Mouse (Mus musculus): ENCODE results near the gene Cwh43. TPM values are rescaled to one million over a fixed set of nuclear protein-coding genes. Genes with fewer than 3 reads are reported as not detected.
A peak's percentile ranks its signal among the peaks of the same experiment; 100 is the strongest.
"Not testable (repeated sequence)": the region's sequence is repeated elsewhere in the genome, so short reads cannot be mapped to it uniquely, and the experiment has no call there.

The Cwh43 gene
- polyA plus RNA-seq, 1 experiment from 2014 or later, result 0.06 TPM

DNA sequence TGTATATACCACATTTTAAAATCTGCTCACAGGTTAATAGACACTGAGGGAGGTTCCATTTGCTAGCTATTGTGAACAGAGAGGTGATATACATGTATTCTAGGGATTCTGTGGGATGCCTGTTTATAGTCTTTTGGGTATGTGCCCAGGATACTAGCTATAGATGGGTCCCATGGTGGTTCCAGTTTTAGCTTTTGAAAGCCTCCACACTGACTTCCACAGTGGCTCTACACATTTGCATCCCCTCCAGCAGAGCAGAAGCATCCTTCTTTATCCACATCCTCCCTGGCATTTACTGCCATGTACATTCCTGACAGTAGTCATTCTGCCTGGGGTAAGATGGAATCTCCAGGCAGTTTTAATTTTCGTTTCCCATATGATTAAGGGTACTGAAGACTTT, 44.4 kb downstream of the Cwh43 start:
- no peak for ATAC-seq (replicated peaks)
- no peak overlapping the region for H3K27ac ChIP-seq (replicated peaks)
- no peaks in the 10 kb centered on the region for H3K4me1 ChIP-seq
- H3K9ac ChIP-seq (replicated peaks), result no peak overlapping the region
- H3K4me2 ChIP-seq (replicated peaks), result no peak overlapping the region
- WGBS, result 82% methylated on average over 1 of the region's 1 CpGs
- H3K36me3 ChIP-seq, result no peaks in the 10 kb centered on the region
- no peaks in the 10 kb centered on the region for H3K9me3 ChIP-seq
- H3K27me3 ChIP-seq, result no peaks in the 10 kb centered on the region
- no peak overlapping the region for H3K4me3 ChIP-seq

DNA sequence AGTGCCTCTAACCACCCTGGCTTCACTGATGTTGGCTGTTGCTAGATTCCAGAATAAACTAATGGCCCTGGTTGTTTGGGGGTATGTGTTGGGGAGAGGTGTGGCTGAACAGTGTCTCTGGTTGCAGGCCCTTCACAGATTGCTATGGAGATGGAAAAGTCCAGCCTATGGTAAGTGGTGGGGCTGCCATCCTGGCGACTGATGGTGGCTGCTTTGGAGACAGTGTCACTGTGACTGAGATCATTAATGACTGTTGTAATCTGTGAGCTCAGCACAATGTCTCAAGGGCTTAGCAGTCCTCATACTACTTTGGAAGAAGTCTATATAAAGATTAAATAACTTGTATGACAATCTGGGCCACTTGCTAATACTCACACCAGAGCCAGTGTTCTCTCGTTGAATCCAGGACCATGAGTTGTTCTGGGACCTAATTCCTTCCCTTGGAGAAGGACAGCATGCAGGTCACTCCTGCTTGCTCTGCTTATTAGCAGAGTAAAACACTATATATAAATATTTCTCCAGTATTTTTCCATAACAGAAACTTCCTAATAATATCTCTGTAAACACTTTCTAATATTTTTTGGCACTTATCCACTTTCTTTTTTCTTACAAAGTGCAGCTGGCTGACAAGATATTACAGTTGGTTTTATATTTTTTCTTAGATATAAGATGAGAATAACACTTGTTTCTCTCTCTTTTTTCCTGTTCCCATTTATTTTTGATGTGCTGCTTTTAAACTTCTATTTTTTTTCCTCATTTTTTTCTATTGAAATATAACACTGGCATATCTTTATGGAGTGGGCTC, 48.8 kb downstream of the Cwh43 start:
- ATAC-seq (replicated peaks), result no peak
- Histone ChIP-seq H3K4me3 (no peak overlapping the region), H3K4me1 (no peaks in the 10 kb centered on the region), H3K4me2 (replicated peaks) (no peak overlapping the region), H3K9me3 (no peaks in the 10 kb centered on the region), H3K27me3 (no peaks in the 10 kb centered on the region), H3K36me3 (no peaks in the 10 kb centered on the region), H3K27ac (replicated peaks) (no peak overlapping the region), H3K9ac (replicated peaks) (no peak overlapping the region)
- WGBS, result 80% methylated on average over 2 of the region's 2 CpGs

GRCm38 (mm10) chr5:73455307-73455687, 49.4 kb downstream of the Cwh43 start:
- no peak overlapping the region for H3K4me3 ChIP-seq
- no peaks in the 10 kb centered on the region for H3K9me3 ChIP-seq
- H3K9ac ChIP-seq (replicated peaks), result no peak overlapping the region
- no peak overlapping the region for H3K4me2 ChIP-seq (replicated peaks)
- no peaks in the 10 kb centered on the region for H3K36me3 ChIP-seq
- 91% methylated on average over 5 of the region's 5 CpGs for WGBS
- H3K27ac ChIP-seq (replicated peaks), result no peak overlapping the region
- H3K4me1 ChIP-seq, result no peaks in the 10 kb centered on the region
- H3K27me3 ChIP-seq, result no peaks in the 10 kb centered on the region
- no peak for ATAC-seq (replicated peaks)

GRCm38 (mm10) chr5:73468462-73469433, 62.9 kb downstream of the Cwh43 start:
- Histone ChIP-seq H3K27ac (replicated peaks) (no peak overlapping the region), H3K36me3 (no peaks in the 10 kb centered on the region), H3K27me3 (no peaks in the 10 kb centered on the region), H3K9me3 (no peaks in the 10 kb centered on the region), H3K4me3 (no peak overlapping the region), H3K4me2 (replicated peaks) (no peak overlapping the region), H3K9ac (replicated peaks) (no peak overlapping the region), H3K4me1 (no peaks in the 10 kb centered on the region)
- WGBS, result 90% methylated on average over 16 of the region's 16 CpGs
- ATAC-seq (replicated peaks), result no peak

DNA sequence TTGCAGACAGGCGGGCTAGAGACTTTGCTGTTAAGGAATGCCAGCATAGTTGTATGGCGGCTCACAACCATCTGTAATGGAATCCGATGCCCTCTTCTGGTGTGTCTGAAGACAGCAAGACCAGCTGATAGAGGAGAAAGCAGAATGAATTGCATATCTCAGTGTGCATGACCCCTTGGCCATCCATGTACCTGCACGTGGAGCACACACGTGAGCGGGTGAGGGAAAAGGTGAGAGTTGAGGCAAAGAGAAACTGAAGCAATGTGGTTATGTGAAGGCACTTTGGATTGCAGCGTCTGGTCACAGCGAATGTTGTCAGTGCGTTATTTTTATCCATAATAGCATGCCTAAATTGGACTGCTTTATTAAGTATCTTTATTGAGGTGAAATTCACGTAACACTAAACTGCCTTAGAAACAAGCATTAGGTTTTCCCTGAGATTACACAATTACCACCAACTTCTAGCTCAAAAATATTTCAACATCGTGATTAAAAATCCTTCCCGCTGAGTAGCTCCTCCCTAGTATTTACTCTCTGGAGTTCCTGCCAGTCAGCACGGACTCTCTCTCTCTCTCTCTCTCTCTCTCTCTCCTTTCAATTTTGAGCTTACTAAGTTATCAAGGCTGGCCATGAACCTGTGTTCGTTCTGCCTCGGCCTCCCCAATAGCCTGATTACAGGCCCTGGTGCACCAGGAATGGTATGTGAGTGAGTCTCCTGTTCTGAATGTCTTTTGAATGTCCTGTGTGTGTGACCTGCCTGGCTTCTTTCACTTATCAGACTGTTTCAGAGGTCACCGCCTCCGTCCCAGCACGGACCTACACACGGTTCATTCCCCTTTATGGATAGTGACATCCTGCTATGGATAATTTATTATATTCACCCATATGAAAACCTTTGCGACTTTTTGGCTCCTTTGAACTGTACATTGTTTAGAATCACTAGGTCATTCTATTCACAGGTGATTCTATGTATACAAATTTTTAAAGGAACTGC, 68.8 kb downstream of the Cwh43 start:
- Histone ChIP-seq H3K36me3 (no peaks in the 10 kb centered on the region), H3K9ac (replicated peaks) (no peak overlapping the region), H3K4me1 (no peaks in the 10 kb centered on the region), H3K4me2 (replicated peaks) (no peak overlapping the region), H3K4me3 (no peak overlapping the region), H3K9me3 (no peaks in the 10 kb centered on the region), H3K27ac (replicated peaks) (no peak overlapping the region), H3K27me3 (no peaks in the 10 kb centered on the region)
- no peak for ATAC-seq (replicated peaks)
- 85% methylated on average over 20 of the region's 20 CpGs for WGBS

DNA sequence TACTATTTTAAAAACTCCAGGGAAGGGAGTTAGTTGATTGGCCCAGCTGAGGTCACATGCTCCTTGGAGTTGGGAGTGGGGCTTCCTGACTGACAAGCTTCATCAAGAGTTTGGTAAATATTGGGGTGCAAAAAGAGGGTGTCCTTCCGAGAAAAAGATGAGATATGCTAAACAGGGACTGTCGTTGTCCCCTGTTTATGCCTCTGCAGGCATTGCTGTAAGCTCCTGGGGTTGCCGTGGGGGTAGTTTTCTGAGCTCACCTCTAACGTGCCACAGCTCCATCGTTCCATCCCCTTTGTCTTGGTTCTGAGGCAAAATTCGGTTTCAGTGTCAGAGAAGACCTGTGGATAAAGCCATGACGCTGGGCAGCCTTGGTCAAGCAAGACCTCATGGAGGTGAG, 74.8 kb downstream of the Cwh43 start, which contains the start of gene Dcun1d4:
Dcun1d4 (plus strand) TSS at position 301 of the 400 bp plus-strand sequence.
- 84% methylated on average over 7 of the region's 7 CpGs for WGBS
- Histone ChIP-seq H3K36me3 (no peaks in the 10 kb centered on the region), H3K4me2 (replicated peaks) (no peak within 1 kb of the TSS), H3K9me3 (no peaks in the 10 kb centered on the region), H3K4me3 (no peak within 1 kb of the TSS), H3K27me3 (no peaks in the 10 kb centered on the region), H3K27ac (replicated peaks) (no peak within 1 kb of the TSS), H3K4me1 (no peaks in the 10 kb centered on the region), H3K9ac (replicated peaks) (no peak within 1 kb of the TSS)
- no peak for ATAC-seq (replicated peaks)

DNA sequence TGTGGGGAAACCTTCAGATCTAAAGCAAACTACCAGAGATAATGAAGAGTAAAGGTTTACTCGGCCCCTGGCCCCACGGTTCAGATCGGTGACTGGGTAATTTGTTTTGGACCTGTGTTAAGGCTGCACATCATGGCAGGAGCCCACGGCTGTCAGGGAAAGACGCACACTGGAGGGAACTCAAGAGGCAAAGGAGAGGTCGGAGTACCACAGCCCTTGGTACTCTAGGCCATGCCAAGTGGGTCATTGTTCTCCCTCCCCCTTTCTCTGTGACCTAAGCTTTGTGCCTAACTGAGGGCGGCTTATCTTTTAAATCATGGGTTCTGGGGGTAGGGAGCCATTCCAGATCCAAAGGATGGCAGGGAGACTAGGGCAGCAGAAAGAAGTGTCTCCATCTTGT, 75.5 kb downstream of the Cwh43 start:
- H3K27me3 ChIP-seq, result no peaks in the 10 kb centered on the region
- ATAC-seq (replicated peaks), result no peak
- no peaks in the 10 kb centered on the region for H3K9me3 ChIP-seq
- H3K36me3 ChIP-seq, result no peaks in the 10 kb centered on the region
- 87% methylated on average over 7 of the region's 7 CpGs for WGBS
- no peak overlapping the region for H3K27ac ChIP-seq (replicated peaks)
- H3K4me2 ChIP-seq (replicated peaks), result no peak overlapping the region
- H3K9ac ChIP-seq (replicated peaks), result no peak overlapping the region
- no peak overlapping the region for H3K4me3 ChIP-seq
- no peaks in the 10 kb centered on the region for H3K4me1 ChIP-seq

GRCm38 (mm10) chr5:73482381-73482780, 76.5 kb downstream of the Cwh43 start:
- not testable (repeated sequence) for H3K9me3 ChIP-seq; H3K4me2 ChIP-seq (replicated peaks); H3K4me1 ChIP-seq; H3K27me3 ChIP-seq; H3K4me3 ChIP-seq; H3K27ac ChIP-seq (replicated peaks); H3K9ac ChIP-seq (replicated peaks); ATAC-seq (replicated peaks); H3K36me3 ChIP-seq
- WGBS, result 95% methylated on average over 1 of the region's 1 CpGs

GRCm38 (mm10) chr5:73484016-73484615, 78.2 kb downstream of the Cwh43 start:
- 53% methylated on average over 5 of the region's 5 CpGs for WGBS
- Histone ChIP-seq H3K4me3 (0 out of 2 replicates have a peak overlapping the region, but pooled peaks have one; percentile 1), H3K9me3 (no peaks in the 10 kb centered on the region), H3K36me3 (no peaks in the 10 kb centered on the region), H3K27ac (replicated peaks) (peak overlapping the region; percentile 47; the same call in 1 of the 2 replicates), H3K9ac (replicated peaks) (no peak overlapping the region), H3K27me3 (no peaks in the 10 kb centered on the region), H3K4me2 (replicated peaks) (0 out of 2 replicates have a peak overlapping the region, but pooled peaks have one; percentile 9), H3K4me1 (no peaks in the 10 kb centered on the region)
- ATAC-seq (replicated peaks), result peak; percentile 53; the same call in 1 of the 2 replicates

- WGBS, result 41% methylated on average over 4 of the region's 4 CpGs
- Histone ChIP-seq H3K4me1 (peaks cover 6% of the 10 kb centered on the region), H3K36me3 (no peaks in the 10 kb centered on the region), H3K27ac (replicated peaks) (no peak overlapping the region), H3K9ac (replicated peaks) (no peak overlapping the region), H3K27me3 (no peaks in the 10 kb centered on the region), H3K9me3 (no peaks in the 10 kb centered on the region), H3K4me2 (replicated peaks) (no peak overlapping the region), H3K4me3 (no peak overlapping the region)
- no peak for ATAC-seq (replicated peaks)
Measured at GRCm38 (mm10) chr5:73486451-73486850, 80.6 kb downstream of the Cwh43 start.

DNA sequence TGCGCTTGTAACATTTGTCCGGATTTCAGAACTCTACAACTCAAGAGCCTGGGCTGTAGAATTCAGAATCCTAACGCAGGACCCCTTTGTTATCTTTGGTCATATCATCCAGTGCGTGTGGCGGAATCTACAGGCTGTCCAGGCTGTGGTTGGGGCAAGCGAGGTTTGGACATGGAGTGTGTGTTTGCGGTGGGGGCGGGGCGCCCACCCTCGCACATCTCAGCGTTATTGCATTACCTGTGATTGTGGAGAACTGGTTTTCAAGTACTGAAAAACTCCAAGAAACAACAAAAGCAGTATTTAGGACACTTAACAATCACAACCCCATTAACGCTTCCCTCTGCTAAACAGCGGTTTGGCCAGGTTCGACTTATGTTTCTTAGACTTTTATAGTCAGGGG, 84.0 kb downstream of the Cwh43 start:
- no peaks in the 10 kb centered on the region for H3K9me3 ChIP-seq
- H3K9ac ChIP-seq (replicated peaks), result peak overlapping the region; percentile 65
- ATAC-seq (replicated peaks), result no peak
- peaks cover 21% of the 10 kb centered on the region for H3K4me1 ChIP-seq
- peak overlapping the region; percentile 69 for H3K4me3 ChIP-seq
- H3K27ac ChIP-seq (replicated peaks), result peak overlapping the region; percentile 90
- WGBS, result 3% methylated on average over 14 of the region's 14 CpGs
- no peaks in the 10 kb centered on the region for H3K27me3 ChIP-seq
- H3K4me2 ChIP-seq (replicated peaks), result peak overlapping the region; percentile 86
- no peaks in the 10 kb centered on the region for H3K36me3 ChIP-seq

All from forebrain, embryonic 15.5 days (tissue).